Mouse (Mus musculus) adrenal gland, adult 8-10 months (tissue): Measurements from ENCODE around the gene Lrrc2. TPM values are rescaled to one million over a fixed set of nuclear protein-coding genes. Genes with fewer than 3 reads are reported as not detected.

Experiments used
- DNase-seq: peaks from one replicate; pipeline ENCODE4 v3.0.0; 2022
- total RNA-seq, 4 experiments: library from RNA; stranded (reverse); gene quantifications; 2 replicates each; pipeline ENCODE4 v1.2.4; 2022

The Lrrc2 gene
- total RNA-seq: 10 to 100 TPM; 13.0 to 17.1 (median 14.1) TPM

DNA sequence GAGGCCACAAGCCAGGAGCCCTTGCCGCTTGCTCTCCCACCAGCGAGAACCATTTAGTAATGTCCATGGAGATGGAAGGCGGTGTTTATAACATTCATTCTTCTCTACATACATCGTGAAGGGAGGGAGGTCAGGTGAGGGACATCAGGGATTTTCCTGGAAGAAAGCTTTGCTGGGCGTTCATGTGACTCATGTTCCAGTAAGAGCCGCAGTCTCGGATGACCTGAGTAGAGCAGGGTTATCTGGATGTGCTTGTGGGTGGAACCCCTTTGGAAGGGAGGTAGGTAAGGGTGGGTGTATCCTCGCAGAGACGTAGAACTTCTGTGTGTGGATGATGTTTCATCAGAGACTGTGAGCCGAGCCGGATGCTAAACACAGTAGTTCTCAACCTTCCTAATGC is at the start of gene Lrrc2:
Gene Lrrc2, plus strand, starts transcription at position 149 of the 400 bp plus-strand sequence.
- DNase-seq: no peak

DNA sequence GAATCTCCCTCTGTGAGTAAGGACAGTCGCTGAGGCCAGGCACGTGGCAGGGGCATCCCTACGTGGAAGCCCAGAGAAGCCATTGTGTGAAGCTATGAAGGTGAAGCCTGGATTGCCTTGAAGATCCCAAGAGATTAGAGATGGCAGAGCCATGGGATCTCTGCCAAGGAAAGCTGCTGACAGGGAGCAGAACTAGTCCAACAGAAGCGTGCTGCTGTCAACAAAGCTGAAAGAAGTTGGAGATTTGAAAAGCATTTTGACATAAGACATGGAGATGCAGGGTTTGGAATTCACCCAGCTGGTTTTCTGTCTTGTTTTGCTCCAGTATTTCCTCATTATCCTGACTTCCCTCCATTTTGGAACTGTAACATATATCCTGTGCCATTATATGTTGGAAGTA is 49.1 kb upstream of the Lrrc2 start:
- DNase-seq: no peak

DNA sequence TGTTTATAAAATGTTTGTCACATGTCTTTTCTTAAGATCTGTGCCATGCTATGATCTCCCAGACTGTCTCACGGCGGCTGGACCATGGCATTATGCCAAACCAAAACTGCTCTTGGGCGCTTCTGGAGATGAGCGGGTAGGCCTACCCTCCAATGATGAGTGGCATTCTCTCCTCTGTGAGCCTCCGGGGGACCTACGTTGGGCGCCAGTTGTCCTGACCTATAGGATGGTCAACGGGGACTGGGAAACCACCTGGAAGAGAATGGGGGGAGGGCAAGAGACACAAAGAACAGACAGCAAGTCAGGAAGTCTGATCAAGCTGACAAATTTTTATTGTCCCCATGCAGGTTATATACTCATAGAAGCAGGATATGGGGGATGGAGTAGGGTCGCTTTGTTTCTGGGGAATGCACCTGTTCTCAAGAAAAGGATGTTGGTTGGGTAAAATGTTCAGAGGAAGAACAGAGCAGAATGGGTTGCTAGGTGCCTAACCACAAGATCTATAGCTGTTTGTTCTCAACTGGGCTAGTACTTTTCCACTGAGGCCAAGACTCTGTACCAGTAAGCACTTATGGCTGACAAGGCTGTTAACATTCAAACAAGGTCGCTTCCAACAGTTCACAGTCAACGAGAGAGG is 44.0 kb upstream of the Lrrc2 start:
- no peak for DNase-seq

DNA sequence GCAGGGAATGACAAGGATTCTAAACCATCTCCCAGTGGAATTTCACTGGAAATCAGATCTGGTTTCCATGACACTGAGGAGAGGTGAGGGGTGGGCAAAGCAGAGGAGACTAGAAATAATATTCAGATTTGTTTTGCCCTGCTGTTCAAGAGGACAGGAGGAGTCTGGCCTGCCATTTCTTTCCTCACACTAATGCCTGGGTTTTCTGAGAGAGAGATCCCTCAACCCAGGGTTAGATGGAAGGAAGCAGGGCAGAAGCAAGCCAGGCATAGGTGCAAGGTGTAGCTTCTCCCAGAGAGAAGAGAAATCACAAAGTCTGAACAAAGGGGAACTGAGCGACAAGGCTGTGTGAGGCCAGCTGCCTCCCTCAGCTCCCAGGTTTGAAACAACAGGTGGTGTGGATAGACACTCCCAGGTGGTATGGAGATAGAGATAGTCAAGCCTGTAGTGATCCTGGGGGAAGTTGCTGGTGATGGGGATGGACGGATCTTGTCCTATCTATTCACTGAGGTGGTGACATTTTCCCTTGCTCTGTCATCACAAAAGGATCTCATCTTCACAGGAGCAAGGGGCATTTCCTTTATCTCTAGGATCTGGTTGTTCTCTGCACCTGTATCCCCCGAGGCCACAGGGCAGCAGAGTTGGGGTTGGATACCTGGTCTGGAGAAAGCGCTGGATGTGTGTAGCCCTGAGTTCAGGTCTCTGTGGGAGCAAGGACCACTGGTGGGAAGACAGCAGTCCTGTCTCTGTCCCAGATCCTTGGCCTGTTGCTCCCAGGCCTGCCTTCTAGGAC is 43.3 kb upstream of the Lrrc2 start:
- no peak for DNase-seq

DNA sequence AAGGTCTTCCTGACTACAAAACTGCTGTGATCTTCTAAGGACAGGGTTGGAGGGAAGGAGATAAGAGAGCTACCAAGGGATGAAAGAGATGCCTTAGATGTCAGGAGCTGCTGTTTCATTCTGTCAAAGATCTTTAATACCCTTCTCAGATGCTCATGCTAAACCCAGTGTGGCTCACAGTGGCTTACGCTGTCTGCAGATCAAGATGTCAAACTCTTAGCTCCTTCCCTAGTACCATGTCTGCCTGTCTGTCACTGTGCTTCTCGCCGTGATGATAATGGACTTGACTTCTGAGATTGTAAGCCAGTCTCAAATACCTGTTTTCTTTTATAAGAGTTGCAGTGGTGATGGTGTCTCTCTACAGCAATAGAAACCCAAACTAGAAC is 42.7 kb upstream of the Lrrc2 start:
- DNase-seq: no peak

DNA sequence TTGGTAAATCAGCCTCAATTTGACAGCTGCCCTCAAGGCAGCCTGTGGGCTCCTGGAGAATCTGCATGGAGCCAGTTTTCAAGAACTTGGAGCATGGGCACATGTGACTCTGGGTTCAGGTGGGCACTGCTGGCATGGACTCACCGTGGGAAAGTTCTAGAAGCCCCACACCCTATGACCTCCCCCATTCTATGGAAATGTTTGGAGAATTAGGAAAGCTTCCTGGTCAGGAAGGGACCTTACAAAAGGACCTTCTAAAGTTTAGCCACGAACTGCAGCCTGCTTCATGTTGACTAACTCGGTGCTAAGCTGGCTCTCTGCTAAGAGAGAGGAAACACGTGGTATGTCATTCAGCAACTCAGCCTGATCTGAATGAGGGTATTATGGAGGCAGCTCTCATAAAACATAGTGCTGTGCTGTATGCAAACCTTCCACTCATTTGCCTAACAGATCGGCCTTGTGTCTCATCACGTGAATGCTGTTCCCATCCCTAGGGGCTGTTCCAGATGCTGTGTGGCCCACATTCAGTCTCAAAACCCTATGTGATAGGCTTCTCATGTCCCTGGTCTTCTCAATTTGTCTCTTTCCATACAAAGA is 41.9 kb upstream of the Lrrc2 start:
- DNase-seq: no peak

DNA sequence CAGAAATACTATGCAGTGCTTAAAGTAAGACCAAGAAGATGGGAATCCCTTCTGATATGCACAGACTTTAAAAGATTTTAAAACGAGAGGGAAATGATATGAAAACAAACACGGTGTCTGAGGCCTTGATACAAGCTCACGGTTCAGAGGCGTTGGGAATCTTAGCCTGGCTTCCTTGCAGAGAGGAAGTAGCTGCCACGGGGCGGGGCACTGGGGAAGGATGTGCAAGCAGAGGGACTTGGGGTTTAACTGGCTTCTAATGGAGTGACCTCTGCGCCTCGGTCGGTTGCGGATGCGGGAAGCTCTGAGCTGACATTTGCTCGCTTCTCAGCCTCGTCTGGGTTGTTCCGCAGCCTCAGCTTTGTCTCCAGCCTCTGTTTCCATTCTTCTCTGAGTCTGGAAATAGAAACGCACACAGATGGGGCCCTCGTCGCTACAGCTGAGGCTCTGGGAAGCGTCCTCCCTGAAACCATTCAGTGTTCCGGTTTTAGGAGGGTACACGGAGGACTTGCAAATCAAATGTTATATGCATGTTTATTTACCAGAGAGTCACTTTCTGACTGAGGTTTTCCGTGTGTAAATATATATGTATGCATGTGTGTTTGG is 36.6 kb upstream of the Lrrc2 start:
- DNase-seq: no peak

DNA sequence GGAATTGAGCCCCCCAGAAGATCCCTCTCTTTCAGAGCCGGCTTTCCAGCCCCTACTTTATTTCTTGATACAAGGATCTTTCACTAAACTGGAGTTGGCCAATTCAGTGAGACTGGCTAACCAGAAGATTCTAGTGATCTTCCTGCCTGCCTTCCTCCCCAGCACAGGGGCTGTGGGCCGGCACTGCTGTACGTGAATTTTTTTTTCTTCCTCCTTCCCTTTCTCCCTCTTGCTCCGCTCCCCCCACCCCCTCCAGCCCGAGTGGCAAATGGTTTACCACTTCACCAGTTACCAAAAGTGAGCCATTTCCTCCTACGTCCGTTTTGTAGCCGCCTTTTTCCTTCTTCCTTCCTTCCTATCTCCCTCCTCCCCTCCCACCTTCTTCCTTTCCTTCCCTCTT is 35.9 kb upstream of the Lrrc2 start:
- no peak for DNase-seq

DNA sequence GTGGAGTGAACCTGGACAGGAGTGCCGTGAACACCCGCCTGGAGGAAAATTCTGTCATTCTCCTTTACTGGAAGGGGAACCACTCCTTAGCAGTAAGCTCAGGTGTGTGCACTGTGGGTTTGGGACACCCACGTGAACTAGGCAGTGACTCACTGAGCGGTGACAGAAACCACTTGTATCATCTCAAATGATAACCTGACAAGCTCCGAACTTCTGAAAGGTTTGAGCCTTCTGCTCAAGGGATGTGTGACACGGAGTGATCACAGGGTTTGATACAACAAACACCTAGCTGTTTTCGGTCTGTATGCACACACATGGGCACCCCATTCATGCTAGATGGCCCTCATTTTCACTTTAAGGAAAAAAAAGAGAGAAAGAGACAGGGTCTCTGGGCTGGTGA is 34.6 kb upstream of the Lrrc2 start, which contains the start of gene Fam240a:
Gene Fam240a, minus strand, starts transcription at position 76 of the 400 bp plus-strand sequence.
- no peak for DNase-seq

DNA sequence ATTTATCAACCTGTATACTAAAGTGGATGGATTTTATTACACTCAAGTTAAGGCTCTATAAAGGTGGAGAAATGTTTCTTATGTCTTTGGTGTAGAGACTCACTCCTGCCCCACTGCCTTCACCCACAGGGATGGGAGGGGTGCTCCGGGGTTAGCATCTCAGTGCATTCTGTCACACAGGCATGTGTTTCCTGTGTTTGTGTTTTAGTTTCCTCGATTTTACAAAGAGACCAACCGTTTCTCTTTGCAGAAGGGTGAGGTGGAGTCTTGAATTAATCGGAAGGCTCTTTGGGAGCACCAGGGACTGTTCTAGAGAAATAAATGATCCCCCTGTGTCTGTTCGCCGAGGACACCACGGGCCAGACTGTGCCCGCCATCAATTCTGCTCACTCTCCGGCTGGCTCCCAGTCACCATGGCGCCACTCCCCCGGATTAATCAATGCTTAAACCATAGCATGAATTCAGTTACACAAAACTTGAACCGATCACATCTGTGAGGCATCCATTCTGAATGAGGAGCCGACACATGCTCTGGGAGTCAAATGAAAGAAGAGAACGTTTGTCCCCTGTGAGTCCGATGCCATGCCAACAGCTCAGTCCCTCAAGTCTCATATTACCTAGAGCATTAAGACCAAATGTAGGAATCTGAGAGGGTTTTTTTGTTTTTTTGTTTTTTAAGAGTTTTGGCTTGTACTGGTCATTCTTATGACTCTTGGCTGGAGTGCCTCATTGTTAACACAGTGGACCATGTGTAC is 30.5 kb upstream of the Lrrc2 start:
- DNase-seq: no peak

DNA sequence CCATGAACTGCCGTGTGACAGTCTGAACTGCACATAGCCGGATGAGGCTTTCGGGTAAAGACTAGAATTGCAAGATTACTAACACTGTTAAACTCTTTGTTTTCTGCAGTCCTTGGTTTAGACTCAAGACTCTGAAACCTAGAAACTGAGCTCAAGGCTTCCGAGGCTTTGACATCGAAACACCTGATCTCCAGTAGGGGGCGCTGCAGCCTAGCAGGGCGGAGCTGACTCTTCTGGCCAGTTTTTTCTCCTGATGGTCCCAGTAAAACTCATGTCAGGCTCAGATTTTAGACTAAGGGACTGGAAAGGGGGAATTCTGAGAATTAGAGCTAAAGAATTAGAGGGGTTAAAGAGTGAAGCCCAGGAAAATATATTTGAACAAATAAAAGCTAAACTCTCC is 28.6 kb upstream of the Lrrc2 start:
- DNase-seq: peak; percentile 52

DNA sequence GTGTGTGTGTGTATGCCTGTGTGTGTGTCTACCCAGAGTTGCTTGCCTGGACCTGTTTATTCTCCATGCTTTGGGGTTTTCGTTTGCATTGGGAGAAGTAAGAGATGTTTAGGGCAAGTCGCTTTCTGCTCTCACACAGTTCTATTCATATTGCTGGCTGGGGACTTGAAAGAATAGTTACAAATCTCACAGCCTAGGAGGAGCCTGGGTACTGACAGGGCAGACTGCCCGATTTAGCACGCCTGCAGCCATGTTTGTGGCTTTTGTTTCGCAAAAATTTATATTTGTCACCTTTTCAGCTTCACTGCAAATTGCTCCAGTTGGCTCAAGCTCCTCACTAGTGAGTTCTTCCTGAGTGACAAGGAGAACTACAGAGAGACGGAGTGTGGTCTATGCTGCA is 19.8 kb upstream of the Lrrc2 start:
- no peak for DNase-seq

DNA sequence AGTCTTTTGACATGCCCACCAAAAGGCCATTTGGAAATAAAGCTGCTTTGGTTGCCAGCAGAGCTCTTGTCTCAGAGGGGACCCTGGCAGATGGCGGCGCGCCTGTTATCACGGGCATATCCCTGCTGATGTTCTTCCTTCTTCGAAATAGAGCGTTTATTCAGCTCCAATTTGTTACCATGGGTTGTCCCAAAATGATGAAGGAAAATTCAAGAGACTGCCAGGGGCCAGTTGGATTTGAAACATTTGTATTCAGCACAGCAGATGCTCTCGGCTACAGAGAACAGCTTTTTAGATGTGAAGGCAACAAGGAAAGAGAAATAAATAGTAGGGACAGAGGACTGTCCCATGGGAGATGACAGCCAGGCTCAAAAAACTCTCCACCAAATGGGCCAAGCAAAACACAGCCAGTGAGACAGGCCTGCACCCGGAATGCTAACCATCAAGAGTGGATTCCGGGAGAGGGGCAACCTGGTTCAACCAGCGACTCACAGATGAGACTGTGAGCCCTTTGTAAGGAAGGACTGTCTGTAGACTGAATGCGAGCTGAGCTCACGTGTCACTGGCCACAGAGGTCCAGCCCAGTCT is 17.4 kb upstream of the Lrrc2 start:
- DNase-seq: no peak

DNA sequence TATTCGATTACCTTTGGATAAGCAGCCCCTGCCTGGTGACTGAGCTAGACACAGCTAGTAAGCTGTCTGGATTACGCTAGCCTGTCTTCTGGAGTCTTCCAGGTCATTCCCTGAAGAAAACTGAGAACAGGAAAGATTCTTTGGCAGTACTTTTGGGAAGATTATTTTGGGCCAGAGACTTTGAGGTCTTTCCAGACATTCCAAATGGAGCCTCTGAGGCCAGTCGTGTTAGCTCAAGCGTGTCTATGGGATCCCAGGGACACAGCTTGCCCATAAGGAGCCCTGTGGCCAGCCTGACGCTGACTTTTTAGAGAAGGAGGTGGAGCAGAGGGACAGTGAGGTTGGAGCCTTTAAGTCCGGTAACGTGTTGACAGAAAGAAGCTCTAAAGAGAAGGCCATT is 15.4 kb upstream of the Lrrc2 start:
- no peak for DNase-seq

DNA sequence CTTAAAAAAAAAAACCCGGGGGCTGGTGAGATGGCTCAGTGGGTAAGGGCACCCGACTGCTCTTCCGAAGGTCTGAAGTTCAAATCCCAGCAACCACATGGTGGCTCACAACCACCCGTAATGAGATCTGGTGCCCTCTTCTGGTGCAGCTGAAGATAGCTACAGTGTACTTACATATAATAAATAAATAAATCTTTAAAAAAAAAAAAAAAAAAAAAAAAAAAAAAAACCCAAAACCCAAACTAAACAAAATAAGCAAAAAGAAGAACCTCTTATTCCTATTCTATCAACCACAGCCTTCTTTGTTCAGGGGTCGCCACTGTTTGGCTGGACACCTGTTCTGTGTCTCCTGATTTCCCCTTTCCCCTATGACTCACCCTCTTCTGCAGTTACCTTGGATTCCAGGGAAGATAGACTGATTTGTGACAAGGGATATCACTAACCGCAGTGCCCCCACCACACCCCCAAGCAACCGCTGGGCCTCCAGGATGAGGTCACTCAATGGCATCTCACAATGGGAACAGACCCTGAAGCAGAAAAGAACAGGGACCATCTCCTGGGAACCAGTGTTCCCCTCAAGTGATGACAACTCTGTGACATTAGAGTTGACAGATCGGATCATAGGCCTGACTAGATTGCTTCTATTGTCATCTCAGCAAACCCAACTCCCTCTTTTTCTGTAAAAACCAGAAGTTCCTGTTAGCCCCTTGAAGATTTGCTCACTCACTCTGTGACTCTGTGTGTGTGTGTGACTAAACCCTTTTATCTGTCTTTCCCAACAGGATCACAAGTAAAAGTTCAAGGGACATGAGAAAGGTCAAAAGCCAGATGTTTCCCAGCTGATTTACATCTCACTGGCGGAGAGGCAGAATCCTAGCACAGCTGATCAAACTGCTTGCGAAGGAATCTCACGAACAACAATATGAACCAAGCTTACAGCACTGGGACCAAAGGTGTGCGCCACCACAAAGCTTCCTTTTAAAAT is 13.5 kb upstream of the Lrrc2 start:
- DNase-seq: peak; percentile 25

DNA sequence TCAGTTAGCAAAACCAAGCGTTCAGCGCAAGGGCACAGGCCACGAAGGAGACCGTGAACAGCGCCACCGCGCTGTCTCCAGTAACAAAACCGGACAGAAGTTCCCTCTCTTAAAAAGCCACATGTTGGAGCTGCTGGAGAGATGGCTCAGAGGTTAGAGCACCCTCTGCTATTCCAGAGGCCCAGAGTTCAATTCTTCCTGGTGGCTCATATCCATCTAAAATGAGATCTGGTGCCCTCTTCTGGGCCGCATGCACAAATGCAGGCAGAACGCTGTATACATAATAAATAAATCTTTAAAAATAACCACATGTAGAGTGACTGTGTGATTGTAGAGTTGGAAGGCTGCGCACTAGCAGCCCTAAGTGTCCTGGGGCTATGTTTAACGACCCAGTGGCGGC is 7.1 kb upstream of the Lrrc2 start:
- DNase-seq: no peak

DNA sequence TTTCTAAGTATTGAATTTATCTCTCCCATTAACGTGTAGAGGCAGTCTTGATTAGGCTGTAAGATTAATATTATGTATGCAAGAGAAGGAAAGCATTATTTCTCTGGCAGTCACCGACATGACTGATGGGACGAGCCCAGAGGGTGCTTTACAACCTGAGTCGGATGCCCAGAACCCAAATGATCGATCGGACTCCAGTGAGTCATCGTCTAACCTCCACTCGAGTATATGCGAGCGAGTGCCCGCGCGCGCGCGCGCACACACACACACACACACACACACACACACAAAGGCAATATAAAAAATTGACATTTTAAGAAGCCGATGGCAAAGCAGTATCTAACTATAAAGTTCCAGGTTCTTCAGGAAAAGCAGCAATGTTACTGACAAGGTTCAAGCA is 6.0 kb upstream of the Lrrc2 start:
- DNase-seq: no peak

DNA sequence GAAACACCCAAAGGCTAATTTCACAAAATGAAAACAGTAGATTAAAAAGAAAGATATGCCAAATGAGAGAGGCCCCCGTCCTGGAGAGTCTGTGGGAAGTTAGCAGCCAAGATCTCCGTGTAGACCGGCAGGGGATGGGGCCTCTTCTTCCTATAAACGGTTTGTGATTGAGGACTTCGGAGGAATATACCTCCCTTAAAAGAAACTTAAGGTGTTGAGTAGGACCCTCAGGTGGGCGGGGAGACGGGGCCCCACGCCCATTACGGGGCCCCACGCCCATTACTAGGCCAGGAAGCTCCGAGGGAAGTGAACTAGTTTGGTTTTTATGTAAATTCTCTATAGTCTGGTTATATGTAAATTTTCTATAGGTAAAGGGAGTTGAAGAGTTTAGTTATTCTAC is 5.4 kb upstream of the Lrrc2 start, which contains the start of gene Tdgf1:
Gene Tdgf1, minus strand, starts transcription at position 233 of the 400 bp plus-strand sequence.
- DNase-seq: no peak

DNA sequence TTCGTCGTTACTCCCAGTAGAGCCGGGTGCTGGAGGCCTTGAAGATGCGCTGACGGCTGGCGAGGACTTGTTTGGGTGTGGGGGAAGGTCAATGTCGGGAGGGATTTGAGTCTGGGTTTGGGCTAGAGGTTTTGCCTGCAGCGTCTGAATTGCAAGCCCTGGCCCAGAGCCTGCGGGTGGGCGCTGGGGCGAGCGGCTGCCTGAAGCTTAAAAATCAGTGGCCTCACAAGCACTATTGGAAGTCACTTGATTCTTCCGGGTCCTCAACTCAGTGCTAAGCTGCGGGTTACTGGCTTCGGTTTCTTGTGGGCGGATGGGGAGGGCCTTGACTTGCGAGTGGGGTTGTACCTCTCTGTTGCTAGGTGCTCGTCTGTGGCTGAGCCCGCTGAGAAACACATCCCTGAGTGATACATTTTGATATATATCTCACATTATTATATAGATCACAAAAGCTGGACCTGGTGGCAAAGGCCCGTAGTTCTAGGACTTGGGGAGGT is 4.7 kb upstream of the Lrrc2 start:
- DNase-seq: no peak

DNA sequence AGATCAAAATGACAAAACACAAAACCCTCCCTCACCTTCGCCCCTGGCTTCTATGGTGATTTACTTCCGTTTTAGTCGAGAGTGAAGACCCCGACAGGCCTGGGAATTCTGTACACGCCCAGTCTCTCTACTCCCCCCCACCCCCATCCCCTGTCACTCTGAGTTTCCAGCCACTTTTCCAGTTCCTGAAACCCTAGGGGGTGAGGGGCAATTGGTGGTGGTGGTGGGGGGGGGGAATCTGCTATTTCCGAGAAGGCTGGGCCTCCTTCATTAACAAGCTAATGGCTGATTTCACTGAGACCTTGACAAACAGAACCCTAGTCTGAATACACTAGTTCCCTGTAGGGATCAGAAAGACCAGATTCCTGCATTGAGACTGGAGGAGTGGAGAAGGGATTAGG is 4.1 kb upstream of the Lrrc2 start:
- DNase-seq: no peak

DNA sequence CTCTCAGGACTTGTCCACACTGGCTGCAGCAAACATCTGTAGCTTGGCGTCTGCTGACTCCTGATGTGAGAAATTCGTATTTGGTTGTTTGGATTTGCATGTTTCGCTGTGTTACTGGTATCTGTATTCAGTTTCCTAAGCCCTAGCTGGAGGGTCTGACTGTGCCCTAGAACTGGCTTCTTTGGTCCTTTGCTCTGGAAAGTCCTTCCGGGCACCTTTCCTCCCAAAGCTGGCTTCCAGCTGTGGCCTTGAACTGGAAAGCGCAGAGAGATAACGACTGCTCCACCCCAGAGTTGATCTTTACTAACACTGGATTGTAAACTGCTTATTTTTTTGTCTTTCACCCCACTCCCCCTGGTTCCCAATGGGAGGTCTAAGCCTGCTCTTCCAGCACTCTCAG is 3.4 kb upstream of the Lrrc2 start:
- no peak for DNase-seq
